Mouse (Mus musculus): Measurements from ENCODE around the gene Zfp599. TPM values are rescaled to one million over a fixed set of nuclear protein-coding genes. Genes with fewer than 3 reads are reported as not detected.

Gene Zfp599
- total RNA-seq, 1 experiment: 11.3 TPM

GRCm38 (mm10) chr9:22217858-22218493, 41.7 kb downstream of the Zfp599 start:
- Histone ChIP-seq H3K4me1 (ENCODE audit: control insufficient read depth in 2 of 2, insufficient read depth in 2 of 2, low read length in 2 of 2, poor library complexity in 1 of 2) (peaks cover 0 to 7% of the 10 kb centered on the region in 2 experiments; a peak in 1 of 4 replicates), H3K27ac (ENCODE audit: insufficient read depth, low read depth, low read length, poor library complexity, severe bottlenecking) (no peak overlapping the region), H3K4me3 (ENCODE audit: insufficient read depth in 1 of 2, low read depth in 1 of 2, low read length in 2 of 2, poor library complexity in 1 of 2, severe bottlenecking in 1 of 2) (no peak overlapping the region), H3K36me3 (ENCODE audit: control insufficient read depth, insufficient read depth, low read length, poor library complexity, severe bottlenecking) (no peaks in the 10 kb centered on the region), H3K9ac (ENCODE audit: insufficient read depth, low read depth, low read length, poor library complexity, severe bottlenecking) (no peak overlapping the region), H3K9me3 (ENCODE audit: control insufficient read depth, insufficient read depth, low read depth, low read length) (no peaks in the 10 kb centered on the region)
- TF ChIP-seq MAFK (IDR thresholded peaks at IDR 0.05; ENCODE audit: insufficient read depth, low read depth, low read length) (no peak), ZC3H11A (IDR thresholded peaks at IDR 0.05; ENCODE audit: borderline replicate concordance, low read depth, low read length) (no peak), CHD2 (IDR thresholded peaks at IDR 0.05; ENCODE audit: low read depth, low read length) (no peak), ZNF384 (IDR thresholded peaks at IDR 0.05; ENCODE audit: low read depth, low read length) (no peak), HCFC1 (IDR thresholded peaks at IDR 0.05; ENCODE audit: borderline replicate concordance, insufficient read depth, low read length) (no peak)
- in situ Hi-C loops (cut with MboI; ENCODE audit: low sequenced_read_pairs in 2 of 2, unreplicated experiment in 2 of 2): no loop called here
- DNase-seq (ENCODE audit: low read depth, low spot score): no peak

- no peak overlapping the region for H3K27ac ChIP-seq (ENCODE audit: insufficient read depth, low read depth, low read length, poor library complexity, severe bottlenecking)
- no peak for DNase-seq (ENCODE audit: low read depth, low spot score)
- H3K4me3 ChIP-seq (ENCODE audit: insufficient read depth in 1 of 2, low read depth in 1 of 2, low read length in 2 of 2, poor library complexity in 1 of 2, severe bottlenecking in 1 of 2): no peak overlapping the region
- no peak overlapping the region for H3K9ac ChIP-seq (ENCODE audit: insufficient read depth, low read depth, low read length, poor library complexity, severe bottlenecking)
- H3K36me3 ChIP-seq (ENCODE audit: control insufficient read depth, insufficient read depth, low read length, poor library complexity, severe bottlenecking): no peaks in the 10 kb centered on the region
- H3K4me1 ChIP-seq (ENCODE audit: control insufficient read depth in 2 of 2, insufficient read depth in 2 of 2, low read length in 2 of 2, poor library complexity in 1 of 2): peaks cover 0 to 7% of the 10 kb centered on the region in 2 experiments; a peak in 1 of 4 replicates
- TF ChIP-seq ZNF384 (IDR thresholded peaks at IDR 0.05; ENCODE audit: low read depth, low read length): no peak
- TF ChIP-seq MAFK (IDR thresholded peaks at IDR 0.05; ENCODE audit: insufficient read depth, low read depth, low read length): no peak
- no peak for TF ChIP-seq HCFC1 (IDR thresholded peaks at IDR 0.05; ENCODE audit: borderline replicate concordance, insufficient read depth, low read length)
- no peak for TF ChIP-seq ZC3H11A (IDR thresholded peaks at IDR 0.05; ENCODE audit: borderline replicate concordance, low read depth, low read length)
- TF ChIP-seq CHD2 (IDR thresholded peaks at IDR 0.05; ENCODE audit: low read depth, low read length): no peak
- in situ Hi-C loops (cut with MboI; ENCODE audit: low sequenced_read_pairs in 2 of 2, unreplicated experiment in 2 of 2): no loop called here
- H3K9me3 ChIP-seq (ENCODE audit: control insufficient read depth, insufficient read depth, low read depth, low read length): no peaks in the 10 kb centered on the region
Observed at GRCm38 (mm10) chr9:22216705-22217104, 43.0 kb downstream of the Zfp599 start.

GRCm38 (mm10) chr9:22214549-22214948, 45.1 kb downstream of the Zfp599 start:
- H3K4me1 ChIP-seq (ENCODE audit: control insufficient read depth in 2 of 2, insufficient read depth in 2 of 2, low read length in 2 of 2, poor library complexity in 1 of 2): peaks cover 0 to 7% of the 10 kb centered on the region in 2 experiments; a peak in 1 of 4 replicates
- H3K9me3 ChIP-seq (ENCODE audit: control insufficient read depth, insufficient read depth, low read depth, low read length): no peaks in the 10 kb centered on the region
- no peak overlapping the region for H3K4me3 ChIP-seq (ENCODE audit: insufficient read depth in 1 of 2, low read depth in 1 of 2, low read length in 2 of 2, poor library complexity in 1 of 2, severe bottlenecking in 1 of 2)
- no peaks in the 10 kb centered on the region for H3K36me3 ChIP-seq (ENCODE audit: control insufficient read depth, insufficient read depth, low read length, poor library complexity, severe bottlenecking)
- no peak overlapping the region for H3K27ac ChIP-seq (ENCODE audit: insufficient read depth, low read depth, low read length, poor library complexity, severe bottlenecking)
- H3K9ac ChIP-seq (ENCODE audit: insufficient read depth, low read depth, low read length, poor library complexity, severe bottlenecking): no peak overlapping the region
- in situ Hi-C loops (cut with MboI; ENCODE audit: low sequenced_read_pairs in 2 of 2, unreplicated experiment in 2 of 2): no loop called here
- TF ChIP-seq CHD2 (IDR thresholded peaks at IDR 0.05; ENCODE audit: low read depth, low read length) (no peak), HCFC1 (IDR thresholded peaks at IDR 0.05; ENCODE audit: borderline replicate concordance, insufficient read depth, low read length) (no peak), ZC3H11A (IDR thresholded peaks at IDR 0.05; ENCODE audit: borderline replicate concordance, low read depth, low read length) (no peak)
- no peak for DNase-seq (ENCODE audit: low read depth, low spot score)

GRCm38 (mm10) chr9:22213785-22214194, 45.9 kb downstream of the Zfp599 start:
- DNase-seq (ENCODE audit: low read depth, low spot score): no peak
- no peaks in the 10 kb centered on the region for H3K9me3 ChIP-seq (ENCODE audit: control insufficient read depth, insufficient read depth, low read depth, low read length)
- H3K4me3 ChIP-seq (ENCODE audit: insufficient read depth in 1 of 2, low read depth in 1 of 2, low read length in 2 of 2, poor library complexity in 1 of 2, severe bottlenecking in 1 of 2): no peak overlapping the region
- H3K9ac ChIP-seq (ENCODE audit: insufficient read depth, low read depth, low read length, poor library complexity, severe bottlenecking): no peak overlapping the region
- in situ Hi-C loops (cut with MboI; ENCODE audit: low sequenced_read_pairs in 2 of 2, unreplicated experiment in 2 of 2): no loop called here
- TF ChIP-seq ZC3H11A (IDR thresholded peaks at IDR 0.05; ENCODE audit: borderline replicate concordance, low read depth, low read length): no peak
- TF ChIP-seq HCFC1 (IDR thresholded peaks at IDR 0.05; ENCODE audit: borderline replicate concordance, insufficient read depth, low read length): no peak
- no peak for TF ChIP-seq MAFK (IDR thresholded peaks at IDR 0.05; ENCODE audit: insufficient read depth, low read depth, low read length)
- TF ChIP-seq CHD2 (IDR thresholded peaks at IDR 0.05; ENCODE audit: low read depth, low read length): no peak
- no peak for TF ChIP-seq ZNF384 (IDR thresholded peaks at IDR 0.05; ENCODE audit: low read depth, low read length)
- no peaks in the 10 kb centered on the region for H3K36me3 ChIP-seq (ENCODE audit: control insufficient read depth, insufficient read depth, low read length, poor library complexity, severe bottlenecking)
- peaks cover 0 to 7% of the 10 kb centered on the region in 2 experiments; a peak in 1 of 4 replicates for H3K4me1 ChIP-seq (ENCODE audit: control insufficient read depth in 2 of 2, insufficient read depth in 2 of 2, low read length in 2 of 2, poor library complexity in 1 of 2)
- no peak overlapping the region for H3K27ac ChIP-seq (ENCODE audit: insufficient read depth, low read depth, low read length, poor library complexity, severe bottlenecking)

Other genes with a start within 250 kb of the Zfp599 start
- gene Elavl3, start 207.9 kb downstream of the Zfp599 start, total RNA-seq (2012; rRNA removed): 2.6 and 5.0 TPM in 2 replicates
- not detected in 2 replicates for gene Gm49318, start 188.6 kb downstream of the Zfp599 start, total RNA-seq (2012; rRNA removed)
- 10.9 and 14.3 TPM in 2 replicates for gene Zfp653, start 188.5 kb downstream of the Zfp599 start, total RNA-seq (2012; rRNA removed)
- 37.5 and 38.2 TPM in 2 replicates for gene Ecsit, start 174.5 kb downstream of the Zfp599 start, total RNA-seq (2012; rRNA removed)
- 14.0 and 25.6 TPM in 2 replicates for gene Cnn1, start 160.7 kb downstream of the Zfp599 start, total RNA-seq (2012; rRNA removed)
- 72.0 and 85.3 TPM in 2 replicates for gene Elof1, start 142.7 kb downstream of the Zfp599 start, total RNA-seq (2012; rRNA removed)
- 14.6 and 17.3 TPM in 2 replicates for gene Acp5, start 124.2 kb downstream of the Zfp599 start, total RNA-seq (2012; rRNA removed)
- gene Pigyl, start 103.0 kb downstream of the Zfp599 start, total RNA-seq (2012; rRNA removed): 27.3 and 34.7 TPM in 2 replicates
- gene Zfp872, start 71.8 kb downstream of the Zfp599 start, total RNA-seq (2012; rRNA removed): 0.22 TPM in 1 of 2 replicates, not detected in the other
- 90.7 and 129 TPM in 2 replicates for gene Zfp809, start 34.2 kb downstream of the Zfp599 start, total RNA-seq (2012; rRNA removed)
- gene Zfp810, start 47.8 kb upstream of the Zfp599 start, total RNA-seq (2012; rRNA removed): 7.8 and 14.3 TPM in 2 replicates
- gene Anln, start 129.3 kb upstream of the Zfp599 start, total RNA-seq (2012; rRNA removed): 155 and 168 TPM in 2 replicates
- 2.2 and 2.5 TPM in 2 replicates for gene 9530077C05Rik, start 151.6 kb upstream of the Zfp599 start, total RNA-seq (2012; rRNA removed)
- not detected in 2 replicates for gene Gm17545, start 194.4 kb upstream of the Zfp599 start, total RNA-seq (2012; rRNA removed)
- gene Rp9, start 209.8 kb upstream of the Zfp599 start, total RNA-seq (2012; rRNA removed): 30.1 and 32.8 TPM in 2 replicates
- gene Bbs9, start 215.8 kb upstream of the Zfp599 start, total RNA-seq (2012; rRNA removed): 10.3 and 12.3 TPM in 2 replicates

Measured in ES-E14 (cell line).